Mouse (Mus musculus) lung, postnatal 0 days (tissue): ENCODE measurements at regions not wholly inside any gene's neighbourhood (a gene's known extent, or its start where the extent isn't known, plus 50 kb on each side); places are given as distances from the start of the nearest gene placed in this dataset.

Experiments used
- ATAC-seq: fragments of 200-750 bp; cut with Nextera tagmentation; 2 replicates; pipeline ENCODE4 v1.8.0; 2017; ENCODE audit warnings: moderate library complexity
- DNase-seq: peaks from one replicate; pipeline ENCODE4 v3.0.0-alpha.2; 2016; ENCODE audit warnings: low spot score
- H3K27ac ChIP-seq: fragments of 300-500 bp; sonication (generic); 2 replicates; pipeline ENCODE4 v1.5.1; 2014; ENCODE audit warnings: antibody characterized with exemption, mild to moderate bottlenecking, low read length, mixed read lengths
- H3K27me3 ChIP-seq: fragments of 300-500 bp; sonication (generic); replicated peaks from 2 replicates; pipeline ENCODE4 v1.6.1; 2014; ENCODE audit warnings: low read length, mixed read lengths; ENCODE audit not compliant: insufficient read depth
- H3K36me3 ChIP-seq: fragments of 300-500 bp; sonication (generic); 2 replicates; pipeline ENCODE4 v1.6.1; 2014; ENCODE audit warnings: low read length, mixed read lengths; ENCODE audit not compliant: insufficient read depth
- H3K4me1 ChIP-seq: fragments of 300-500 bp; sonication (generic); 2 replicates; pipeline ENCODE4 v1.6.1; 2014; ENCODE audit warnings: antibody characterized with exemption, low read depth, low read length, mixed read lengths; ENCODE audit not compliant: insufficient read depth
- H3K4me2 ChIP-seq: fragments of 300-500 bp; sonication (generic); replicated peaks from 2 replicates; pipeline ENCODE4 v1.6.1; 2014; ENCODE audit warnings: low read depth, mild to moderate bottlenecking, low read length, moderate library complexity, mixed read lengths
- H3K4me3 ChIP-seq: fragments of 300-500 bp; sonication (generic); 2 replicates; pipeline ENCODE4 v1.5.1; 2014; ENCODE audit warnings: low read depth, low read length
- H3K9ac ChIP-seq: fragments of 300-500 bp; sonication (generic); replicated peaks from 2 replicates; pipeline ENCODE4 v1.6.1; 2014; ENCODE audit warnings: low read depth, mild to moderate bottlenecking
- H3K9me3 ChIP-seq: fragments of 300-500 bp; sonication (generic); 2 replicates; pipeline ENCODE4 v1.6.1; 2016; ENCODE audit warnings: low read length, mixed read lengths
- CTCF ChIP-seq: IDR thresholded peaks from 2 replicates; pipeline ENCODE4 v1.5.1; 2016; ENCODE audit warnings: antibody characterized with exemption, mild to moderate bottlenecking
- EP300 ChIP-seq: IDR thresholded peaks from 2 replicates; pipeline ENCODE4 v1.6.1; 2016; ENCODE audit warnings: antibody characterized with exemption, mild to moderate bottlenecking, control low read depth
- WGBS: fragments of 180-500 bp; shearing (Covaris S2); extraction: QIAGEN DNeasy Blood & Tissue Kit; methylation state at CpG from one replicate; pipeline ENCODE4 v1.1.7; 2014; 5-methylcytosine and 5-hydroxymethylcytosine counted together

DNA sequence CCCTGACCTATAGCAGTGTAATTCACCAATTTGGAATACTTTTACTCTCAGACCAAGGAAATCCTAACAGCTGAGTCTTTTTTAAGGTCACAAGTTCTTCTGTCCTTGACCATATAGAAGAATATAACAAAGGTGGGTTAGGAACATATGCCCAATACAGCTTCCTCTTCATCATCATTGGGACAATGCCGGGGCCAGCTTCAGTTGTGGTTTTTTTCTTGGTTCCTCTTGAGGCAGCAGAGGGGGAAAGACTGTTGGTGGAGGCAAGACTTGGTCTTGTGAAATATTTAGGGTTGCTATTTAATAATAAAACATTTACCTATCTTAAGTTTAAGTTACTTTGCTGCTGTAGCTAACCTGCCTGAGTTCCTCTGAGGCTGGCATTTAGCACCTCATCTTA, 144.8 kb upstream of the Htr1f start:
- Histone ChIP-seq H3K27ac (no peak overlapping the region), H3K36me3 (no peaks in the 10 kb centered on the region), H3K27me3 (no peaks in the 10 kb centered on the region), H3K4me2 (no peak overlapping the region), H3K9me3 (no peaks in the 10 kb centered on the region), H3K4me3 (no peak overlapping the region), H3K4me1 (no peaks in the 10 kb centered on the region), H3K9ac (no peak overlapping the region)
- DNase-seq (no peak), ATAC-seq (no peak)
- TF ChIP-seq CTCF, result no peak
- TF ChIP-seq EP300, result no peak
- WGBS, result 73% methylated on average over 1 of the region's 1 CpGs

DNA sequence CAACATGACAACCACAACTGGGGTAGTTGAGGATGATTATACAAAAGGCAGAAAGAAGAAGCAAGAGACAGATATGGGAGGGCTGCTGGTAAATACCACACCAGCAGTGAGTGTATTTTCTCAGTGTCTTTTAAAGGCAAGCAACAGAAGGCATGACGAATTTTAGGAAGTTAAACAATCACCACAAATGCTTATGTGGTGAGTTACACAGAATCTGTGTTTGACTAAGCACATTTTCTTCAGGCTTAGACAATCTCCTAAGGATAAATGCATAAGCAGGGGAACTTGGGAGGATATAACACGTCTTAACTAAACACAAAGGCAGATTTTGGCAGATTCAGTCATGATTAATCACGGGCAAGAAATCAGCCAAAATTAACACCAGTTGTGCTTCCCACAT, 141.8 kb upstream of the Htr1f start:
- TF ChIP-seq CTCF, result no peak
- no peak for TF ChIP-seq EP300
- no peak for DNase-seq
- Histone ChIP-seq H3K4me3 (no peak overlapping the region), H3K4me1 (no peaks in the 10 kb centered on the region), H3K9me3 (no peaks in the 10 kb centered on the region), H3K36me3 (no peaks in the 10 kb centered on the region), H3K27me3 (no peaks in the 10 kb centered on the region), H3K27ac (no peak overlapping the region), H3K4me2 (no peak overlapping the region), H3K9ac (no peak overlapping the region)
- 57% methylated on average over 3 of the region's 3 CpGs for WGBS
- ATAC-seq, result no peak

DNA sequence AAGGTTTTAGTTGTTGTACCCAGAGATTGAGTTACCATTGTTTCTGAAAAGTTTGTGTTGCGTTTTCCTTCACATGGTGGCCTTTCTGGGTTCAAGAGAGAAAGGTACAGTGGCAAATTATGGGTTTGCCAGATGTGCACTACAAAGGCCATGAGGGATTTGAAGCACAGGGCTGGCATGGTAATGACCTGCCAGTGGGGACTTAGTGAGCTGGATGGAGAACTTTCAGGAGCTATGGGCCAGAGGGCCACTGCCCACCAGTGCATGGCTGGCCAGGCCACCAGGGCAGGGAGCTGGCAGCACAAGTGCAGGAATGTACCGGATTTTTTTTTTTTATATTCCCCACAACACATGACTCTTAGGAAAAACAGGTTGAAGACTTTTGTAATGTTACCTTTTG, 128.8 kb upstream of the Htr1f start:
- Histone ChIP-seq H3K4me3 (no peak overlapping the region), H3K27ac (no peak overlapping the region), H3K4me1 (no peaks in the 10 kb centered on the region), H3K27me3 (no peaks in the 10 kb centered on the region), H3K9ac (no peak overlapping the region), H3K9me3 (no peaks in the 10 kb centered on the region), H3K4me2 (no peak overlapping the region), H3K36me3 (no peaks in the 10 kb centered on the region)
- no peak for DNase-seq
- no peak for ATAC-seq
- 76% methylated on average over 2 of the region's 2 CpGs for WGBS
- TF ChIP-seq EP300, result no peak
- TF ChIP-seq CTCF, result no peak

DNA sequence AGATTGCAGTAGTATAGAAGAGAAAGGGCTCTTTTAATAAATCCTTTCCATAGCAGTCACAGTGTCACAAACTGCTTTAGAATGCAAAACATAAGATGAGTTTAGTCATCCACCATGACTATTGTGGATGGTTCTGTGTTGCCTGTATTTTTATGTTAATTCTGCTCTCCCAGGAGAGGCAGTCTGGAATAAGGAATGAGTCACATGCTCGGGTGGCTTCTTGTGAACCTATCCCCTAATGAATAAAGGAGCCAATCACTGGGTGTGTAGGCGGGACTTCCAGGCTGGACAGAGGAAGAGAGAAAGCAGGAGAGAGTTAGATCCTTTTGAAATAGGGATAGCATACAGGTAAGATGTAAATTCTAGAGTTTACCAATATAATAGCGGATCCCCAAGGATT, 128.3 kb upstream of the Htr1f start:
- H3K9me3 ChIP-seq, result no peaks in the 10 kb centered on the region
- WGBS, result 76% methylated on average over 3 of the region's 3 CpGs
- H3K27me3 ChIP-seq, result no peaks in the 10 kb centered on the region
- DNase-seq, result no peak
- no peak overlapping the region for H3K4me2 ChIP-seq
- no peaks in the 10 kb centered on the region for H3K36me3 ChIP-seq
- H3K4me1 ChIP-seq, result no peaks in the 10 kb centered on the region
- ATAC-seq, result no peak
- H3K27ac ChIP-seq, result no peak overlapping the region
- no peak for TF ChIP-seq CTCF
- TF ChIP-seq EP300, result no peak
- H3K4me3 ChIP-seq, result no peak overlapping the region
- H3K9ac ChIP-seq, result no peak overlapping the region

DNA sequence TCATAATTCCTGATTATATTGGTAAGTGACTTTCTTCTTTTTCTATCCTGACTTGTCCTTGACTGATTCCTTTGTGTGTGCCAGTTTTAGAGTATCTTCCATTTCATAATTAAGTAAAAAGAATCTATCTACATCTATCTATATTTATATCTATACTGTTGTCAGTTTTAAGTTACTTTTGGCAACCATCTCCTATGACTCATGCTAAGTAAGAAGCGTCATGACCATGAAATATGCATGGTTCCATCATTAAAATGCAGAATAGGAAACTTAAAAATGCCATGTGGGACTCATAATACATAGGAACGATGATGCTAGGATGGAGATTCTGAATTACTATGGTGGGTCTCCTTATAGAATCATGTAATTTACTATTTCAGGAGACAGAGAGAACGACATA, 113.8 kb upstream of the Htr1f start:
- Histone ChIP-seq H3K4me1 (no peaks in the 10 kb centered on the region), H3K27me3 (no peaks in the 10 kb centered on the region), H3K36me3 (no peaks in the 10 kb centered on the region), H3K4me2 (no peak overlapping the region), H3K27ac (no peak overlapping the region), H3K4me3 (no peak overlapping the region), H3K9me3 (no peaks in the 10 kb centered on the region), H3K9ac (no peak overlapping the region)
- 73% methylated on average over 3 of the region's 3 CpGs for WGBS
- ATAC-seq, result no peak
- no peak for DNase-seq
- TF ChIP-seq EP300 (no peak), CTCF (no peak)

DNA sequence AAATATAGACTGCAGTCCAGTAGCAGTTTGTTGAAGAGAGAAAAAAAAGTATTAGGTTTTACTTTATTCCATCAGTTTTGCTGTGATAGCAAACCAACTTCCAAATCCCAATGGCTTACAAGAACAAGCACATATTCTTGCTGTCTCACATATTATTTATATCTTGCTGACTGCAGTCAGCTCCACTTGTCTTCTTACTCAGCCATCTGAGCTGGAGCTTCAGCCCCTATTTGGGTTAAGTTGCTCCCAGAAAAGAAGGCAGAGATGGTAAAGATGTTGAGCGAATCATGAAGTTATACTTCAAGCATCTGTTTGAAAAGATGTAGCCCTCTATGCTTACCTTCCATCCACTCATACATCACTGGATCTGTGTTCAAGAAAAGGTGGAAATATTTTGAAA, 106.7 kb upstream of the Htr1f start:
- TF ChIP-seq CTCF (no peak), EP300 (no peak)
- no peak for ATAC-seq
- Histone ChIP-seq H3K4me3 (no peak overlapping the region), H3K36me3 (no peaks in the 10 kb centered on the region), H3K9ac (no peak overlapping the region), H3K4me1 (no peaks in the 10 kb centered on the region), H3K9me3 (no peaks in the 10 kb centered on the region), H3K27ac (no peak overlapping the region), H3K4me2 (no peak overlapping the region), H3K27me3 (no peaks in the 10 kb centered on the region)
- WGBS, result 82% methylated on average over 1 of the region's 1 CpGs
- DNase-seq, result no peak

DNA sequence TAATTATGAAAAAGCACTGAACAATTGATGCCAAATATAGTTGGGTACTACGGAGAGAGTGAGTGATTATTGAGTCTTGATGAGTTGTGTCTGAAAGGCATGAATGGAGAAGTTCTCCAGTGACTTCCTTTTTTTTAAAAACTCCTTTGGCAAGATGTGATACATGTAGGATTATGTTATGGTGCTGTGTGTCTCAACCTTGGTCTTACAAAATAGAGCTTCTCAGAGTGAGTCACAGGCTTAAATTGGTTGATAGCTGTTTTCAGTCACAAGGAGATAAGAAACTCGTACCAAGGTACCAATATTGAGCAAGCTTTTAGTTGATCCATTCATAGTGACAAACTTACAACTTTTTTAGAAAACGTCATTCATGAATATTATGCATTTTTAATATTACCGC, 95.7 kb upstream of the Htr1f start:
- no peaks in the 10 kb centered on the region for H3K27me3 ChIP-seq
- ATAC-seq (no peak), DNase-seq (peak; percentile 18)

More for the DNA sequence above, 95.7 kb upstream of the Htr1f start:
- Histone ChIP-seq H3K4me3 (no peak overlapping the region), H3K9ac (no peak overlapping the region), H3K27ac (no peak overlapping the region), H3K36me3 (no peaks in the 10 kb centered on the region), H3K4me2 (no peak overlapping the region), H3K4me1 (no peaks in the 10 kb centered on the region), H3K9me3 (no peaks in the 10 kb centered on the region)
- TF ChIP-seq EP300, result no peak
- 81% methylated on average over 4 of the region's 4 CpGs for WGBS
